Mouse (Mus musculus) right cerebral cortex, postnatal 14 days (tissue): ENCODE results near the gene Nr5a2.
"Not testable (repeated sequence)": the region's sequence is repeated elsewhere in the genome, so short reads cannot be mapped to it uniquely, and the experiment has no call there.

Source experiments
- DNase-seq: peaks from one replicate; pipeline ENCODE4 v3.0.0; 2022

Nr5a2 gene

DNA sequence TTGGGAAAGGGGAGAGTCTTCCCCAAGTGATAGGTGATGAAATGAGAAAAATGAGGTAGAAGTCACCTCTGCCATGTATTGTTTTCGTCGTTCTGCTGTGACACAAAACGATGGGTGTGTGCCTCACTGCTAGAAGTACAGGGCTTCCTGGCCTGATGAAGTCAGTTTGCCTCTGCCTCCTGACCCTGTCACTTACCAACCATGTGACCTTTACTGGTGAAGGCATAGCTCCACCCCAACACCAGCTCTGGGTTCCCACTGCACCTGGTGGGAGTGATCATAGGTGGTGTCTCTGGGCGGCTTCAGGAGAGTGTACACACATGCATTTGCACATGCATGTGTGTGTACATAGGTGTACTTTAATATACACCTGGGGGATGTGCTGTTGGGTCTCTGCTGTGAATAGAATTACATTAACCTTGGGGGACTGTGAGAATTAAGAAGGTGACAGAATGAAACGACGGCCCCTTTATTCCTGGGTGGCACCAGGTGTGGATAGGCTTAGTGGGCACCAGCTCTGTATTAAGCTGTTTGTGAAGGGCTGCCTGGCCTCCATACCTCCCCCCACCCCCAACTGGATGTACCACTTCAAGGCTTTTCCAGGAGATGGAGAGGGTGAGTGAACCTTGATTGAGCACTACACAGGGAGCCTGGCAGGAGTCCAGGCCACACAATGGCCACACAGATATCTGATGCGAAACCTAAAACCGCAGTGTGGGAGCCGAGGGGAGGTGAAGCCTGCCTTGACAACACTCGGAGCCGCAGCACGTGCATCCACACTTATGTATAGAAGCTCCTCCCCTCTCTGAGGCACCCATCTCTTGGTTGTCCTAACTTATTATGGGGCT is 127.7 kb downstream of the Nr5a2 start:
- DNase-seq: no peak

- no peak for DNase-seq
These were observed 129.3 kb downstream of the Nr5a2 start for GRCm38 (mm10) chr1:136830992-136831391.

GRCm38 (mm10) chr1:136829931-136830330 is 130.3 kb downstream of the Nr5a2 start:
- DNase-seq: no peak

GRCm38 (mm10) chr1:136823897-136824296 is 136.4 kb downstream of the Nr5a2 start:
- no peak for DNase-seq

DNA sequence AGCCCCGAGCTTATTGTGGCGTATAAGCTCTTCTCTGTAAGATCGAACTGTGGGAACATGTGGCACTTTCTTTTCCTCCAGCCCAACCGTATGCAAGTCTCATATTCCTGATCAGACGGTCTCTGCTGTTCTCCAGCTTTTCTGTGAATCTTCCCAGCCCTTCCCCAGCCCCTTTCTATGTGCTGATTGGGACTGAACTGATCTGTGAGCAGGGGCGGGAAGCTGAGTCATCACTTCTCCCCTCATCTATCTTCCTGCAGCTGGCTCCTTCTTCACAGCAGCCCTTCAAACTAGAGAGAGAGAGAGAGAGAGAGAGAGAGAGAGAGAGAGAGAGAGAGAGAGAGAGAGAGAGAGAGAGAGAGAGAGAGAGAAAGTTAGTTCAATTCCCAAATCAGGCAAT is 159.6 kb downstream of the Nr5a2 start:
- no peak for DNase-seq

DNA sequence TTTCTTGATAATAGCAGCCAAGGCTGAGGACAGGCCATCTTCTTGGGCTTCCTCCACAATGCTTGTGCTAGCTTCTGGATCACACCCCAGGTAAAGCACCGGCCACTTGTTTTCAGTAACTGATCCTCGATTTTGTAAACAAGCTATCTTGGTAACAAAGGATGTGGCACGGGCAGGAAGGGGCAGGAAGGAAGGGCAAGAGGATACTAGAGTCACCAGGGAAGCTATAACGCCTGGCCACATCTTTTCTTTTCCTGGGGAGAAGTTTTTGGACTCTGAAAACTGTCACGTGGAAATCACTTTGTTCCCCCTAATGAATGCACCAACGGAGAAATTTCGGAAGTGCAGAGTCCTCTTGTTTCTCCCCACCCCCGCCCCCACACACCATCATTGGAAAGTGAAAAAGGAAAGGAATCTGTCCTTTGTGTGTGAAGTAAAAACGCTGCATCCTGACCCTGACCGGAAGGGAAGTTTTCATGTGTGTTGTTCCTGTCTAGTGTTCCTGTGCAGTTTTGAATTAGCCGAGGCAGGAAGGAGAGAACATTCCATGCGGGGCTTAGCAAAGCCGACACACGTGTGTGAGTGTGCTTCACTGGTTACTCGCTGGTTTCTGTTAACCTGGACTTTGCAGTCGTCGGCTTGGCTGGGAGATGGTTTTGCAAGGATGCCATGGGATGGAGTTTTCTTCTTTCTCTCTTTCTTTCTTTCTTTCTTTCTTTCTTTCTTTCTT is 163.7 kb downstream of the Nr5a2 start:
- DNase-seq: no peak

- DNase-seq: not testable (repeated sequence)
These were observed 167.0 kb downstream of the Nr5a2 start for GRCm38 (mm10) chr1:136792957-136793883.
